Comparison of ENCODE assay signal across 27 mouse cellular contexts in genomic region chr13:40364855-40365254, GRCm38 (mm10). TPM values are rescaled to one million over a fixed set of nuclear protein-coding genes. Genes with fewer than 3 reads are reported as not detected.
DNase-seq lines count a peak whose midpoint lies in the region; ATAC-seq and TF ChIP-seq lines count a peak whose summit lies in the region.
"Had no signal": no experiment of that assay in that cellular context is flagged by ENCODE, and none has a peak within 500 bp of the region (broad histone marks: within the 10 kb centered on the region; RNA-seq: fewer than 3 reads in every experiment).

No protein-coding gene starts in this region.

- H3K4me3 ChIP-seq in gastrocnemius, adult 2 months = no peak overlapping the region
- H3K4me3 ChIP-seq in kidney, embryonic 15.5 days (replicated peaks) = no peak overlapping the region
- H3K4me3 ChIP-seq: embryonic facial prominence, embryonic 15.5 days; heart, embryonic 13.5 days; megakaryocyte, embryonic 14.5 days; neural tube, embryonic 12.5 days had no signal

- no peak overlapping the region for H3K4me2 ChIP-seq in kidney, embryonic 15.5 days
- H3K4me2 ChIP-seq: embryonic facial prominence, embryonic 15.5 days; heart, embryonic 13.5 days; neural tube, embryonic 12.5 days had no signal

- H3K27me3 ChIP-seq in kidney, embryonic 15.5 days = no peaks in the 10 kb centered on the region
- H3K27me3 ChIP-seq: embryonic facial prominence, embryonic 15.5 days; heart, embryonic 13.5 days; megakaryocyte, embryonic 14.5 days; neural tube, embryonic 12.5 days had no signal

- no peak for TF ChIP-seq CTCF in gastrocnemius, adult 2 months (IDR thresholded peaks at IDR 0.05)

- intact Hi-C loops in gastrocnemius, adult 2 months (cut with DNase I) = no loop called here

- DNase-seq in gastrocnemius, postnatal 10 days = peak; percentile 7
- no peak for DNase-seq in gastrocnemius, adult 2 months
- peak; percentile 22 for DNase-seq in kidney, postnatal 10 days
- peak; percentile 47 for DNase-seq in Muller cell, postnatal 12 days (ENCODE audit: inconsistent ontology term)
- DNase-seq in forelimb bud, embryonic 11.5 days (ENCODE audit: low read depth, low spot score) = peak; percentile 23
- no peak for DNase-seq in cerebellum, postnatal 14 days
- DNase-seq in thymus, postnatal 4 days = no peak
- DNase-seq: cerebellum, adult 9-10 months; heart, adult 18-20 months; heart, postnatal 36 days; kidney, adult 18-20 months; liver; thymus, postnatal 14 days had no signal

- 28% methylated on average over 4 of the region's 4 CpGs for WGBS in kidney, embryonic 15.5 days

- ATAC-seq in kidney, embryonic 15.5 days (replicated peaks; ENCODE audit: low FRiP score) = no peak
- ATAC-seq: CD4-positive, CD25-positive, alpha-beta regulatory T cell, adult 4 months; forebrain, embryonic 16.5 days had no signal

- H3K27ac ChIP-seq in gastrocnemius, adult 2 months = no peak overlapping the region
- H3K27ac ChIP-seq in kidney, embryonic 15.5 days = no peak overlapping the region
- H3K27ac ChIP-seq: embryonic facial prominence, embryonic 15.5 days; heart, embryonic 13.5 days; neural tube, embryonic 12.5 days had no signal

- H3K9ac ChIP-seq in kidney, embryonic 15.5 days = no peak overlapping the region
- H3K9ac ChIP-seq: embryonic facial prominence, embryonic 15.5 days; heart, embryonic 13.5 days; neural tube, embryonic 12.5 days had no signal

- no peaks in the 10 kb centered on the region for H3K9me3 ChIP-seq in kidney, embryonic 15.5 days (replicated peaks)
- H3K9me3 ChIP-seq: embryonic facial prominence, embryonic 15.5 days; heart, embryonic 13.5 days; neural tube, embryonic 12.5 days had no signal

- peaks cover 2% of the 10 kb centered on the region; the same call in 1 of the 2 replicates for H3K4me1 ChIP-seq in kidney, embryonic 15.5 days
- H3K4me1 ChIP-seq: embryonic facial prominence, embryonic 15.5 days; megakaryocyte, embryonic 14.5 days; neural tube, embryonic 12.5 days had no signal

- no peaks in the 10 kb centered on the region for H3K36me3 ChIP-seq in kidney, embryonic 15.5 days
- H3K36me3 ChIP-seq: embryonic facial prominence, embryonic 15.5 days; heart, embryonic 13.5 days; neural tube, embryonic 12.5 days had no signal

RNA-seq across cellular contexts. Expression of gene Ofcc1, which starts 3.6 kb away (rescaled TPM):
- total RNA-seq in gastrocnemius, postnatal 10 days (2021) = not detected
- total RNA-seq in gastrocnemius, adult 2 months (2021) = not detected
- polyA plus RNA-seq in kidney, embryonic 15.5 days (2015; fragmentation: Nextera tagmentation; extraction: Ambion mirVana) = 0.15 TPM in 1 of 2 replicates, not detected in the other
- total RNA-seq: ES-E14; heart, adult 18-20 months; heart, postnatal 36 days; layer of hippocampus, postnatal 25 days; left cerebral cortex, postnatal 14 days; monocyte, adult 5-6 weeks had no signal
- polyA plus RNA-seq: CD4-positive, CD25-positive, alpha-beta regulatory T cell, adult 4 months; cortical plate, adult 2 months; heart, embryonic 13.5 days; liver, embryonic 16.5 days; neural tube, embryonic 12.5 days; small intestine, adult 2 months had no signal

Comparison
In these comparisons a context has a peak if more than half of its experiments do, and no peak if none do; other contexts are left out.
1. DNase-seq: peak in gastrocnemius, postnatal 10 days (single experiment), kidney, postnatal 10 days (single experiment), Muller cell, postnatal 12 days (single experiment) and forelimb bud, embryonic 11.5 days (single experiment); none in gastrocnemius, adult 2 months (single experiment), cerebellum, postnatal 14 days (0 of 2) and thymus, postnatal 4 days (single experiment).